ENCODE assay signal across 8 mouse cellular contexts in genomic region chr15:86137638-86138037, GRCm38 (mm10). TPM values are rescaled to one million over a fixed set of nuclear protein-coding genes. Genes with fewer than 3 reads are reported as not detected.
DNase-seq lines count a peak whose midpoint lies in the region; ATAC-seq lines count a peak whose summit lies in the region.

No protein-coding gene starts in this region.

- peak; percentile 69 for DNase-seq in cerebellum, postnatal 10 days
- DNase-seq in cerebellum, adult 8-10 months = no peak
- DNase-seq in ovary, postnatal 36 days (ENCODE audit: low spot score) = peak; percentile 33
- DNase-seq in ovary, postnatal 14 days (ENCODE audit: low spot score) = no peak
- DNase-seq in embryo, embryonic 11 days = peak; percentile 27
- peak; percentile 70 to 73 for DNase-seq in thymus, postnatal 36 days
- DNase-seq in urinary bladder, postnatal 36 days (ENCODE audit: low spot score in 2 of 2) = no peak

- ATAC-seq in megakaryocyte, adult 5-6 weeks (ENCODE audit: poor library complexity, severe bottlenecking) = peak; percentile 45; the same call in 1 of the 2 replicates

RNA-seq across cellular contexts. Expression of gene Cerk, which starts 48.3 kb away (rescaled TPM):
- 22.7 and 24.4 TPM in 2 replicates for total RNA-seq in megakaryocyte, adult 5-6 weeks (2015)
- total RNA-seq in megakaryocyte, adult 5-6 weeks (2017) = 35.4 and 41.2 TPM in 2 replicates

Comparison
In these comparisons a context has a peak if more than half of its experiments do, and no peak if none do; other contexts are left out.
1. DNase-seq: peak in cerebellum, postnatal 10 days (2 of 2), ovary, postnatal 36 days (single experiment), embryo, embryonic 11 days (single experiment) and thymus, postnatal 36 days (2 of 2); none in cerebellum, adult 8-10 months (single experiment), ovary, postnatal 14 days (single experiment) and urinary bladder, postnatal 36 days (0 of 2).